Mouse (Mus musculus) embryonic stem cell, embryonic (primary cell): ENCODE measurements around the gene Fgf10.

Source experiments
- CTCF ChIA-PET, 4 experiments: fragments of 300-600 bp in 2 of 4; fragments of 350-600 bp in 2 of 4; sonication (Branson Sonifier 250); formaldehyde crosslinking; loops; one replicate each; lab custom pipeline; 2022; ENCODE audit warnings: inconsistent platforms in 2 of 4; lab: Charles Lee
- POLR2A ChIA-PET, 4 experiments: fragments of 300-600 bp in 2 of 4; fragments of 350-600 bp in 2 of 4; sonication (Branson Sonifier 250); formaldehyde crosslinking; loops; one replicate each; lab custom pipeline; 2022; ENCODE audit warnings: antibody characterized with exemption in 4 of 4, inconsistent platforms in 1 of 4; lab: Charles Lee

Fgf10 gene

DNA sequence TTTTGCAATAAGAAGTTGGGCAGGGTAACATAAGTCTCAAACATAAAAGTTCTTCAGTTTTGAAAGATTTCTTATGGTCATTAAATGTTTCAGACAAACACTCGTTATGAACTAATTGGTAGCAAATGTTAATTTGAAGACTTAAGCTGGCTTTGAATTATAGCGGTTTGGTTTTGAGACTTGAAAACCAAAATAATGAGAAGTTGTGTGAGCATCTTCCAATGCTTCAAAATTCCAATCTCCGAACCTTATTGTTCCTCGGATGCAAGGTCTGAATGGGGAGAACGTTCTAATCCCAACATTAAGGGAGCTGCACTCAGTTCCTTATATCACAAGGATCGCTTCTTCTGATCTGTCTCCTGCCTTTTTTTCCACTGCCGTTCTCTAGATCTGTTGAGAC is at the start of gene Fgf10:
Gene Fgf10, plus strand, starts transcription at position 301 of the 400 bp plus-strand sequence.
- CTCF ChIA-PET = no interaction called here

GRCm38 (mm10) chr13:118629661-118630428 is 39.7 kb upstream of the Fgf10 start:
- POLR2A ChIA-PET = interaction anchor here in 1 of 4 experiments (0.6 kb wide), 1 partner anchor 10 kb away, joined by 3 read pairs; no protein-coding TSS in a partner anchor

More for the DNA sequence above, at the start of gene Fgf10:
- POLR2A ChIA-PET = no interaction called here

DNA sequence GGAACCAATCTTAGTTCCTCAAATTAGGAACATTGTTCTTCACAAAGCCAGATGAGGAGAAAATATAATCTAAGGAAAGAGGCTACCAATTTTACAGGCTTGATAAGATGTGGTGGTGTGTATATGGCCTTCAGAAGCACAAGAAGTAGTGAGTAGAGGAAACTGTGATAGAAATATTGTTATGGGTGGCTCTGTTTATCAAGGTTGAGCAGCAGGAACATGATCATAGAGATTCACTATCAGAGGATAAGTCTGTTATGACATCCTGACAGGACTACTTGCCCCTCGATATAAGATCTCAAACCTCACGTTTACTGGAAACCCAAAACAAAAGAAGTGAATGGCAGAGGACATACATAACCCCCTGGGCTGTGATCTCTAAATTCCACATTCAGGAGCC is 38.1 kb upstream of the Fgf10 start:
- ChIA-PET CTCF (no interaction called here), POLR2A (interaction anchor here in 1 of 4 experiments (0.7 kb wide), 1 partner anchor 400 kb away, joined by 5 read pairs; no protein-coding TSS in a partner anchor)

More at GRCm38 (mm10) chr13:118629661-118630428, 39.7 kb upstream of the Fgf10 start:
- CTCF ChIA-PET = no interaction called here

DNA sequence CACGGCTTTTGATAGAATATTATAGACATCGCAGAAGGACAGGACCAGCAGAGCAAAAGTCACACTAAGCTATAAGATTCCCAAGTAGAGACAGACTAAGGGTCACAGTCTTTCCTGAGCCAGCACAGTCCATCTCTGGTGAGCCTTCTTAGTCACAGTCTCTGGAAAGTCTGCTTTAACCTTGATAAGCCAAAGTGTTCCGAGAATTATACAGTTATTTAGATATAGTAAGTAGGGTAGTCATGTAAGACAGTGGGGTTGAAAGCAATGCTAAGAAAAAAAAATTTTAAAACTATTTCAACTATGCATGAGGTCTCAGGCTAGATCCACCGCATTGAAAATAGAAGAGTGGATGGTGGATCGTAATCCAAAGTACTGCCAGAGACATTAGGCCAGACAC is 33.5 kb upstream of the Fgf10 start:
- ChIA-PET POLR2A (no interaction called here), CTCF (interaction anchor here in 1 of 4 experiments (0.6 kb wide), 1 partner anchor 162 kb away, joined by 3 read pairs; no protein-coding TSS in a partner anchor)

GRCm38 (mm10) chr13:118642585-118642984 is 27.0 kb upstream of the Fgf10 start:
- CTCF ChIA-PET = no interaction called here

DNA sequence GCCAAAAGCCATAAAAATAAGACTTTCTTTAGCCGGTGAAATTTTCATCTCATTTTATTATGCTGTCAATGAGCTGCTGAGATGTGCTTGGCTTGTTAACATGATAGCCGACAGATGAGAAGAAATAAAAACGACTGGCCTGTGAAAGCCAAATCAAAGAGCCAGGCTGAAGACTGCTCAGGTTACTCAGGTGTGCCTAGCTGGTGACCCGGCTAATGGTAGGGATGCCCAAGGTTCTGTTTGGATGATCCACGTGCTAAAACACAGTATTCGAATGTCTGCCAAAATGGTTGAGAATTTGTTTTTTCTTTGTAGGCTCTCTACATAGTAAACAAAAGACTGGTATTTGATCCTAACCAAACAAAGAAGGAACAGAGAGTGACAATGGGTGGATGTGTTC is 26.5 kb upstream of the Fgf10 start:
- CTCF ChIA-PET = interaction anchor here in 1 of 4 experiments (0.5 kb wide), 1 partner anchor 8 kb away, joined by 4 read pairs; no protein-coding TSS in a partner anchor

More at GRCm38 (mm10) chr13:118642585-118642984, 27.0 kb upstream of the Fgf10 start:
- POLR2A ChIA-PET = interaction anchor here in 1 of 4 experiments (1.3 kb wide), 1 partner anchor 10 kb away, joined by 4 read pairs; no protein-coding TSS in a partner anchor

GRCm38 (mm10) chr13:118656991-118657390 is 12.6 kb upstream of the Fgf10 start:
- CTCF ChIA-PET = interaction anchor here in 1 of 4 experiments (0.6 kb wide), 1 partner anchor 109 kb away, joined by 3 read pairs; no protein-coding TSS in a partner anchor
- POLR2A ChIA-PET = interaction anchor here in 1 of 4 experiments (1.4 kb wide), 1 partner anchor 16 kb away, joined by 3 read pairs; no protein-coding TSS in a partner anchor

More for the DNA sequence above, 26.5 kb upstream of the Fgf10 start:
- POLR2A ChIA-PET = interaction anchor here in 1 of 4 experiments (1.3 kb wide), 1 partner anchor 11 kb away, joined by 4 read pairs; no protein-coding TSS in a partner anchor

- POLR2A ChIA-PET = interaction anchor here in 1 of 4 experiments (0.6 to 0.7 kb wide), 2 partner anchors 42 to 1152 kb away, joined by 3 to 5 read pairs; no protein-coding TSS in a partner anchor
- CTCF ChIA-PET = no interaction called here
Observed at GRCm38 (mm10) chr13:118658031-118658430, 11.6 kb upstream of the Fgf10 start.

DNA sequence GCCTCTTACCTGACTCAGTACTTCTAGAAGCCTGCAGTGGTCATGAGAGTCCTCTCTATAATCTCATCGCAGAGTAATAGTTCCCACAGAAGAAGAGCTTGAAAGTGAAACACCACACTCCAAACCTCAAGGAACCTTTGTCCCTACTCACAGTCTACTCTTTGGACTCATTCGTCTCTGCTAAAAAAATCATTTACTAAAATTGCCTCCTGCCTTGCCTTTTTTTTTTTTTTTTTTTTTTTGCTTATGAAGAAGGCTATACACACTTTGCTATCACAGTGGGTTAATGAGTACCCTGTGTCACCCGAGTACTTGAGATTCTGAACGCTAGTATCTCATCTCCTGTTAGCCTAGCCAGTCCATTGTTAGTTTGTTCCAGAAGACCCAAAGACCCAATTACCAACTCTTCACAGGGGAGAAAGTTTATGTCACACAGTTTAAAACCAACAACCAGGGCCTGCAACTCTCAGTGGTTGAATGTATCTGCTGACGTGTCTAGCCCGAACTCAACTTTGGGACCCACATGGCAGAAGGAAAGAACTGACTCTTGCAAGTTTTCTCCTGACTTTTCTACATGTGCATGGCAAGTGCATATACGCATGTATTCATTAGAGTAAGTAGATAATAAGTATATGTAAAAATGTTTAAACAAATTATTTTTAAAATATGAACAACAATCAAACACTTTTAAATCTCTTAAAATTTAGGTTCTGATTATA is 10.8 kb upstream of the Fgf10 start:
- POLR2A ChIA-PET = interaction anchor here in 1 of 4 experiments (0.6 to 0.7 kb wide), 2 partner anchors 41 to 1152 kb away, joined by 3 to 5 read pairs; no protein-coding TSS in a partner anchor
- CTCF ChIA-PET = no interaction called here

DNA sequence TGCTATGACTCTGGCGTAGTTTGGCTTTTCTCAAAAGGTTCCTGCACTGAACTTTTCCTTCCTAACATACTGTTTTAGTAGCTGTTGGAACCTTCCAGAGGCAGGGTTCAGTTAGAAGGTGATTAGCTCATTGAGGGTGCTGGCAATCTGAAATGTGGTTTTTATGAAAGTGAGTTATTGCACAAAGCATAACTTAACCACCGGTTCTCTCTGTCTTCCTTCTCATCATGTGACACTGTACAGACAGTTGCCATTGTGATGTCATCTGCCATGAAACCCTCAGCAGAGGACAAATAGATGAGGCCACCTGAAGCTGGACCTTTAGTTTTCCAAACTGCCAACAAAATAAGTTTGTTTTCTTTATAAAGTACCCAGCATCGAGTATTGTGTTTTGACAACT is 7.9 kb upstream of the Fgf10 start:
- CTCF ChIA-PET = no interaction called here
- POLR2A ChIA-PET = no interaction called here

GRCm38 (mm10) chr13:118664901-118665300 is 4.7 kb upstream of the Fgf10 start:
- ChIA-PET CTCF (no interaction called here), POLR2A (no interaction called here)

- ChIA-PET POLR2A (no interaction called here), CTCF (no interaction called here)
Observed at GRCm38 (mm10) chr13:118679228-118679627, 9.6 kb downstream of the Fgf10 start.

DNA sequence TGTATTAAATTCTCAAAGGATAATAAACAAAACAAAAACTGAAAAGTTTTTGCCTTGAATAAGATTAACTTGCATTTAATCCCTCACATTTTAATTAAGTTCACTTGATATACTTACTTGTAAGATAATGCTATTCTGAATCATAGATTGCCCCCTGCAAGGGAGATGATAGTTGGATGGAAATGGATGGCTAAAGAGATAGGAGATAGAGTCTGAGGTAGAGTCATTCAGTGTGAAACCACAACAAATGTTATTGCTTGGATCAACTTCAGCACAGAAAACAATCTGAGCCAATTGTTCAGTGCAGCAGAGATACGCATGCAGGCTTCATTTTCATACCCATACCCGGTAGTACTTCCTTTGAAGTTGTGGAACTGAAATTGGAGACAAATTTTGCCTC is 23.5 kb downstream of the Fgf10 start:
- ChIA-PET CTCF (no interaction called here), POLR2A (interaction anchor here in 1 of 4 experiments (1.0 kb wide), 1 partner anchor 12 kb away, joined by 4 read pairs; no protein-coding TSS in a partner anchor)

DNA sequence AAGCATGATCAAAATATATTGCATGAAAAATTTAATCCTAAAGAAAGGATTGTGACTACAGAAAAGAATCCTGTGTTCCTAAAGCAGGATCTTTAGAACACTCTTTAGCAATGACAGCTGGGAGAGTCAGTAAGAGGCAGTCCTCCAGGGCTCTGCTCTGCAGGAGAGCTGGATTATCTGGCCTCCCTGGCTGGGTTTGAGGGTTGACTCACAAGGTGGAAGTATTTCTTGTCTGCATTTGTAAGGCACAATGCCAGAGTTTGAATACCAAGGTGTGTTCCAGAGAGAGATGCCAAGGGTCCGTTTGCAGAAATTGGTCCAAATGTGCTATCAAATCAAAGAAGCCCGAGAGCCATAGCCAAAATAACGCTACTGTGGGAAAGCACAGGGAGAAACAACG is 25.5 kb downstream of the Fgf10 start:
- POLR2A ChIA-PET = interaction anchor here in 2 of 4 experiments (0.8 kb wide), 2 partner anchors 9 to 20 kb away, joined by 3 read pairs; no protein-coding TSS in a partner anchor
- CTCF ChIA-PET = no interaction called here

GRCm38 (mm10) chr13:118703727-118704126 is 34.1 kb downstream of the Fgf10 start:
- CTCF ChIA-PET = interaction anchor here in 1 of 4 experiments (1.1 kb wide), 1 partner anchor 59 kb away, joined by 3 read pairs; no protein-coding TSS in a partner anchor
- POLR2A ChIA-PET = interaction anchor here in 3 of 4 experiments (0.7 to 3.1 kb wide), 5 partner anchors 8 to 338 kb away, joined by 3 to 14 read pairs (median 3); no protein-coding TSS in a partner anchor

DNA sequence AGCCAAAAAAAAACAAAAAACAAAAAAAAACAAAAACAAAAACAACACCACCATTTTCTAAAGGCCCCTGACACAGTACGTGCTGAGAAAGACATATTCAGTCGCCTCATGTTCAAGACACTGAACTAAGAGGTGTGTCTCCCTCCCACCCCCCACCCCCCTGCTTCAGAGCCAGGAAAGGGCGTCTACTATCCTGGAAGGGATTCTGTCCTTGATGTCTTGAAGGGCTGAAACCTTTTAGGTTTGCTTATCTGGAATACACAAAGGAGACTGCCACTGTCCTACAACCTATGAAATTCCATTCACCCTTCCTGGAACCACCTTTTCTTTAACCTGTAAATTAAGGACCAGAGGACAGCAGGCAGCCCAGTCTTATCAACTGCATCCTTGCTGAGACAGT is 36.1 kb downstream of the Fgf10 start:
- CTCF ChIA-PET = no interaction called here
- POLR2A ChIA-PET = interaction anchor here in 2 of 4 experiments (3.0 to 3.1 kb wide), 2 partner anchors 8 to 10 kb away, joined by 12 to 14 read pairs; no protein-coding TSS in a partner anchor

GRCm38 (mm10) chr13:118709912-118710311 is 40.3 kb downstream of the Fgf10 start:
- ChIA-PET POLR2A (interaction anchor here in 1 of 4 experiments (1.6 kb wide), 1 partner anchor 16 kb away, joined by 3 read pairs; no protein-coding TSS in a partner anchor), CTCF (no interaction called here)

DNA sequence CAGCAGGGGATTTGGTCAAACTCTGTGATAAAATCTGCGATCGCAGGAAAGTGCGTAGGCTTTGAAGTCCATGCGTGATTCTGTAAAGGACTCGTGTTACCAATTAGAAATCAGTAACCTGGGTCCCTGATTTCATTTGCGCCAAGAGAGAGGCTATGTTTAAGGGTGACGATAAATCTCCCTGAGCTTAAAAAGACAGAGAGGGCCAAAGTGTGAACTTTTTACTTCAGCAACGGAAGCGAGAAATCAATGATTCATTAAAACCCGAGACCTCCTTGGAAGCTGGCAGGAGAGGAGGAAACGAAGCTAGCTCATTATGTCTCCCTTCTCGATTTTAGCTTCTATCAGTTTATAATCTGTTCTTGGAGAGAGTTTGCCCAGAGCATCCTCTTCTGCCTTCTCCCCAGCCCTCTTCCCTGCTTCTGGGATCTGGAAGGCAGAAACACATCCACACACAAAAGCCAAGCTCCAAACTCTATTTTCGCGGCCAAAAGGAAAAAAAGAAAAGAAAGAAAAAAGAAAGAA is 44.1 kb downstream of the Fgf10 start:
- ChIA-PET POLR2A (interaction anchor here in 2 of 4 experiments (0.7 to 2.8 kb wide), 10 partner anchors 9 to 58 kb away, joined by 3 to 14 read pairs (median 3); no protein-coding TSS in a partner anchor), CTCF (interaction anchor here in 2 of 4 experiments (0.6 to 1.2 kb wide), 2 partner anchors 9 to 10 kb away, joined by 3 to 4 read pairs; no protein-coding TSS in a partner anchor)
